Mouse (Mus musculus): ENCODE results near the gene Rps8. TPM values are rescaled to one million over a fixed set of nuclear protein-coding genes. Genes with fewer than 3 reads are reported as not detected.

Gene Rps8
- total RNA-seq, 2 experiments from 2014 or later = 576 to 601 TPM

DNA sequence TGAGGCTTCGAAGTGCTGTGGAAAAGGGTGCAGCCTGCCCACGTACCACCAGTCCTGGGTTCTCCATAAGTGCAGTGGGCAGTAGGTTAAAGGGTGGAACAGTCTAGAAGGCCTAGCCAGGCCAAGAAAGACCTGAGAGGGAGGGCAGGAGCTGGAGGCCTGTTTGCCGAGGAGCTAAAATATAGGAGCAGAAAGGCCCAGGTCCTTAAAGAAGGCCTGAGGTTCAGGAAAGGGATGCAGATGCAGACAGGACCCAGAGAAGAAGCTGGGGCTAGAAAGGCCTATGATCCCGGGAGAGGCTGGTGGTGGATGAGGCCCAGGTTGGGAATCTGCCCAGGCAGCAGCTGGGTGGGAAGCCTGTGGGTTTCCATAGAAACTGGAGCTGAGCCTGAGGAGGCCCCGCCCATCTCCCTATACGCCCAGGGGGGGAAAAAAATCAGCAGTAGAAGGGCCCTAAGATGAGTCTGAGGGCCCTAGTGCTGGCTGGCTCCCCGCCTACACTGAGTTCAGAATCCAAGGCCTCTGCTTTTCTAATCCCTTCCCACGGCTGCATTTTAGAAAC lies 30.6 kb downstream of the Rps8 start, which contains the start of gene Btbd19:
TSS of gene Btbd19 (minus strand) at position 378 of the 562 bp plus-strand sequence.
- DNase-seq (ENCODE audit: low spot score in 2 of 2) = peak; percentile 71 to 86

DNA sequence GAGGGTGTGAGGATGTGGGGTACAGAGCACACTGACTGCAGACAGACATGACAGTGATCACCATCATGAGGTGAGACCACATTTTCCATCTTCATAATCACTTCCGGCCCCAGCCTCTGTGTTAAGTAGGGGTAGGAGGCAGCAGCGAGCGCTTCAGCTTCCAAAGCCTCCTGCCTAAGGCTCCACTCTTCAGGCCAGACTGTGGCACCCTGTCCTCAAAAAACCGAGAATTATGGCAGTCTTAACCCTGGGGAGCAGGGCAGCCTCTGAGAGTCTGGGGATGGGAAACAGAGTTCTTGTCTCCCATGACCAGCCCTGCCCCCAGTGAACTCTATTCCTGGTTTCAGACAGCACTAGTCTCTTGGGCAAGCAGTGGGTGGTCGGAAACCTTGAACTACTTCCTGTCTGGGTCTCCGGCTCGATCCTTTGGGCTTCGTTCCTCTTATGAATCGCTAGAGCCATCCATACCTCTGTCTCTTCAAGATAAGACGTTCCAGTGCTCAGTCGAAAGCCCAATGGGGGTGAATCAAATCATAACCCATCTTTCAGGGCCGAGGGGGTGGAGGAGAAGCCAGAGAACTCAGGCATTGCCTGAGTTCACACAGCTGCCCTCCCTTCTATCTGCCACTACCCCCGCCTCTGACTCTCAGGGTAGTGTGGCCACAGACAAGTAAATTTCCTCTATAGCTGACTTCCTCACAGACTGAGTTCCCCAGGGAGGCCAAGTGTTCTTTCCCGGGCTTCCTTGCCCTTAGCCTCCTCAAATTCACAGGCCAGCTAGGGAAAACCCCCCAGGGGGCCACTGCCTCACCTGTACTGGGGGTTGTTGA lies 31.3 kb downstream of the Rps8 start:
- no peak for DNase-seq (ENCODE audit: low spot score in 2 of 2)

DNA sequence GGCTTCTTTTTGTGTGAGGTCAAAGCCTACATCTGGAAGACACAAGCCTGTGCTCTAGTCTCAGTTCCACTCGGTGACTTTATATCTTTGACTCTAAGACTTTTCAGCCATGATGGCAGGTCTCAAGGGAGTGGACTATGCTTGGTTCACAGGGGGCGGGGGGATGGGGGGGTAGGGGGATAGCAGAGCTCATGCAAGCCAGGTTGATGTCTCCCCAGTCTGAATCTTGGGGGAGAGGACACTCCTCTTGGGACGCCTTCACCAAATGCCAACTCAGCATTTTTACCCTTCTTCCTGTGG lies 31.9 kb downstream of the Rps8 start:
- no peak for DNase-seq (ENCODE audit: low spot score in 2 of 2)

DNA sequence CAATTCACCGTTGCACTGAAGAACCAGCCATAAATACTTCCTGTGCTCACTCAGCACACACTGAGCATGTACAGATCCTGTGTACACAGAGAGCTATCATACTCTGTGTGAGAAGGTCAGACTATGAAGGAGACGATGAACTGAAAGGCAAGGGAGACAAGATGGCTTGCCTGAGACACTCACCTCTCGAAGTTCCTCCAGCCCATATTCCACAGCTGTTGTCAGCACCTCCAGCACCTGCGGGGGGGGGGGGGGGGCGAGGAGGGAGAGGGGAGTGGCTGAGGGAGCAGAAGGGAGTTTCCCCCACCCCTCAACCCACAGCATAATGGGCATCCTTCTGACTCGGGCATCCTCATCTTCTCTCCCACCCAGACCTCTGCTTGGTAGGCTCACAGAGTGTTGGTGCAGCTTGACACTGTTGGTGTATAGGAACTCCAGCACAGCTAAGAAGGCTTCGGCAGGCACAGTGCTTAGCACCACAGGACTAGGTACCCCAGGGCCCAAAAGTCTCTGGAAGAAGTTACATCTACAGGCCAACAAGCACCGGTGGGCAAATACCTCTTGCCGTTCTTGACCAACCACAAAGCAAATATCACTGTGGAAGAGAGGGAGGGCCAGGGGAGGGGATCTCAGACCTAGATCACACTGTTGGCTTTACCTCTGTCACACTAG lies 32.4 kb downstream of the Rps8 start:
- no peak for DNase-seq (ENCODE audit: low spot score in 2 of 2)

DNA sequence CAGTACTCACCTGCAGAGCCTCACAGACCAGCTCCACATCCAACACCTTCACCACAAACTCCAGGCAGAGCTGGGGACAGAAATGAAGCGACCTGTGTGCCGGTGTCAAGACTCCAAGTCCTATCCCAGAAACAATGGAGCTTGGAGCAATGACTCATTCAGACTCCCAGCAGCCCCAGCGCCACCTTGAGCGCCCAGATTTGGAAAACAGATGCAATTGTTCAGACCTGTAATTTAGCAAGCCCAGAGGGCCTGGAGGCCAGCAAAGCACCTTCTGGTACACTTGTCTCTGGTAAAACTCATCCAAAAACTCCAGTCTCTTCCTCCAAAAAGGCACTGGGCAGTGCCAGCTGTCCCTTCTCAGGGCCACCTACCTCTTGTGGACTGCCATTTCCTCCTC lies 33.8 kb downstream of the Rps8 start:
- DNase-seq (ENCODE audit: low spot score in 2 of 2) = no peak

DNA sequence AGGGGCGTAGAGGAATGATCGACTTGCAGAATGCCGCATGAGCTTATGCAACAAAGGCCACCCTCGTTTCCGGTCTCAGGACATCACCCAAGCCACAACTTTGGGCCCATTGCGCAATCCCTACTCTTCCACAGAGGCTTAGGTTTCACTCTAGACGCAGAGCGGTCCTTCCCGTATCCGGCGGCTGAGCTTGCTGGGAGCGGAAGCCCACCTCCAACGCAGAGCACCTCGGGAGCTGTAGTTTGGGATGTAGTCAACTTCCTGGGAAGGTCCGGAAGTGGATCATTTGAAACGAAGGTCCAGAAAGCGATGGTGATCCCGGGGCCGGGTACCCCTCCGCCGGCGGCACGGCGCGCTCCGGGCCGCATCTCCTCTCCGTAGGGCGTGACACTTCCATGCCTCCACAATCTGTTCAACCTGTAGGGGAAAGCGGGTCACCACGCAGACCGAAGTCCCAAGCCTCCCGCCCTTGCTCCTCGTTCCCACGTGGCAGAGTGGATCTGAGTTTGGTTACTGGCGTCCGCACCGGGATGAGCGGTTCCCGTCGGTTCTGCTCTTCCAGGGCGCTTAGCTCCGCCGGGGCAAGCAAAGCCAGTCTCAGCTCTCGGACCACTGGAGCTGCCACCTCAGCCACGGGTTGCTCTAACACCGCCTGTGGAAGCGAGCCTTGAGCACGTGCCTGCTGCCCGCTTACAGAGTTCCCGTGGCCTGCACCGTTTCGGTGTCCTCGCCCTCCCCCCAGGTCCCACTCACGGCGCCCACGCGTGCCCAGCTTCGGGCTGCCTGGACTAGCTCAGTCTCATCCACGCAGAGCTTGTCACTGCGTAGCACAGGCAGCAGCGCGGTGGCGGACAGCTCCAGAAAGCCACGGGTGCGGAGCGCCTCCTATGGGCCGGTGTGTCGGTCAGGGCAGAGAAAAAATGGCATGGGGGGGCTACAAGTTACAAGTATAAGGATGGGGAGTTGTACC lies 35.3 kb downstream of the Rps8 start:
- DNase-seq (ENCODE audit: low spot score in 2 of 2) = peak; percentile 94 to 97

DNA sequence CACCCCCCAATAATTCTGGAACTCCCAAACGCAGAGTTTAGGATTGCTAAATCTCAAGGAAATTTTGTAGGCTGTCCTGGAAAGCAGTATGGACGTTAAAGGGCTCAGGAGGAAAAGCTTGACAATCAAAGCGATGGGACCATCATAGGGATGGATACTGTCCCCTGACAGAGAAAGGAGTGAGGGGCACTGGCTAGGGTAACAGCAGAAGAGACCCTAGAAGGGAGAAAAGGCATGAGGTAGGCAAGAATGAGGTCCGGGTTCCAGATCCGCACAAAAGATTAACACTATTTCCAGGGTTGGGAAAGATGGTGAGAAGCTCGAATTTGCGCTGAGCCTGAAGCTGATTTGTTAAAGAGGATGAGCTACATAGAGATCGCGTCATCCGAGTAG lies 36.0 kb downstream of the Rps8 start:
- DNase-seq (ENCODE audit: low spot score in 2 of 2) = no peak

DNA sequence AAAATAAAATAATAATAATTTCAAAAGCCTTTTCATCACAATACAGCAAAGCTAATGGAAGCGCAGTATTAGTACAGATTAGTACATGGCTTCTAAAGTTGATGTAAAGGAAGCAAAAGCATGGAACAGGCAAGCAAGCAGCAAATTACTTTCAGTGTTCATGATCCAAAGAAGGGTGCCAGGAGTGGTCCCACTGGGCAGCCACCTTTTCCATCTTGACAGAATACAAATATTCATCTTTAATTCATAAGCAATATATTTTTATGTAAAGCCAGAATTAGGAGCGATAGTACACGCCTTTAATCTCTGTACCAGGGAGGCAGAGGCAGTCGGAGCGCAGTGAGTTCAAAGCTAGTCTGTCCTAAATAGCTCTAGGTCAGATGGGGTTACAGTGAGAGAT lies 36.4 kb downstream of the Rps8 start:
- no peak for DNase-seq (ENCODE audit: low spot score in 2 of 2)

DNA sequence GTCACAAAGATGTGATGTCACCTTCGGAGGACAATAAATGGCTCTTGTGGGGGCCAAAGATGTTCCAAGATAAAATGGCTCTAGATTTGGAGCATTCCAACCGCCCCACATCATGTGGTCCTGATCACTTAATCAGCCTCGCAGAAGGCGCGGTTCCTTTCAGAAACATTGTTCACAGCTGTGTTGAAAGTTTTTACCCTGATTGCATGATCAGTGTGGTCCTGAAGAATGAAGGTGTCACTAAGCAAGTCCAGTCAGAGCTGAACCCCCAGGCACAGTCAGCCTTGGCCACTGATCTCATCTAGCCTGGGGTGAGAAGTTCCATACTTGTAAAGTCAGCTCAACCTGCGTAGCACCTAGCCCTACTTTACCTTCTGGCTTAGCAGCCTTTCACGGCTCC lies 38.1 kb downstream of the Rps8 start:
- no peak for DNase-seq (ENCODE audit: low spot score in 2 of 2)

DNA sequence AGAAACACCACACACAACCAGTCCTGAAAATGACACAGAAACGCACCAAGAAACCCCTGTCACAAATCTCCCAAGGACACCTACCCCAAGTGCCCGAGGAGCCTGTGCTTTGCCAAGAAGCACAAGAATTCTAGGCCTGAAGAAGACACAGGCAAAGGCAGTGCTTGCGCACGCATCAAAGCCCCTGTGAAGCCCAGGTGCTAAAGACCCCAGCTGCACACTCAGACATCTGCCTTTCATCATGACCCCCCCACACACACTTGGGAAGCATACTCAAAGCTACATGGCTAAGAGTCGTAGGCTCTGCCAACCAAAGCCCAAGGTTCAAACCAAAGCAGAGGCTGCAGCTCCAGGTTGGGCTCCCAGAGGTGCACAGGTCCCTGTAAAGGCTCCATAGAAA lies 40.5 kb downstream of the Rps8 start:
- no peak for DNase-seq (ENCODE audit: low spot score in 2 of 2)

DNA sequence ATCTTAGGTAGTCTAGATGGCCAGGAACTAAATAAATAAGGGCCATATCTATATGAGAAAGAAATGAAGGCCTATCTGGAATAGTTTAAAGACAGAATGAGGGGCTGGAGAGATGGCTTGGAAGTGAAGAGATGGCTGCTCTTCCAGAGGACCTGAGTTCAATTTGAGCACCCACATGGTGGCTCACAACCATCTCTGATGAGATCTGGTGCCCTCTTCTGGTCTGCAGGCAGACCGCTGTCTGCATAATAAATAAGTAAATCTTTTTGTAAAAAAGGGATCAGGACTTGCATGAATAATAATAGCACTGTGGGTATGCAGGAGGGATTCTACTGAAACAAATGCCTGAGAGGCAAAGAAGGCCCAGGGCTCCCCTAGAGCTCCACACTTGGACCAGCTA lies 42.8 kb downstream of the Rps8 start:
- DNase-seq (ENCODE audit: low spot score in 2 of 2) = no peak

DNA sequence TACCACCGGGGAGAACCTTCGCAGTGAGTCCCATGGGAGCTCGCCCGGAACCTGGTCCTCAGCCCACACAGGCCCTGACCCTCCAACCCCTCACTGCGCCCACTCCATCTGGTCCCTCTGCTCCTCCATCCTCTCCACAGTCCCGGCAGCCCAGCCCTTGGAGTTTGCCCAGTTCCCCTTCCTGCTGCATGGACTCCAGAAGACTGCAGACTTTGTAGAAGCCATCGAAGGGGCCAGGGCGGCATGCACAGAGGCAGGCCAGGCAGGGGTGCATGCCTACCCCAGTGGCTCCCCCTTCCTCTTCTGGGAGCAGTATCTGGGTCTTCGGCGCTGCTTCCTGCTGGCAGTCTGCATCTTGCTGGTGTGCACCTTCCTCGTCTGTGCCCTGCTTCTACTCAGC lies 45.1 kb downstream of the Rps8 start:
- no peak for DNase-seq (ENCODE audit: low spot score in 2 of 2)

DNA sequence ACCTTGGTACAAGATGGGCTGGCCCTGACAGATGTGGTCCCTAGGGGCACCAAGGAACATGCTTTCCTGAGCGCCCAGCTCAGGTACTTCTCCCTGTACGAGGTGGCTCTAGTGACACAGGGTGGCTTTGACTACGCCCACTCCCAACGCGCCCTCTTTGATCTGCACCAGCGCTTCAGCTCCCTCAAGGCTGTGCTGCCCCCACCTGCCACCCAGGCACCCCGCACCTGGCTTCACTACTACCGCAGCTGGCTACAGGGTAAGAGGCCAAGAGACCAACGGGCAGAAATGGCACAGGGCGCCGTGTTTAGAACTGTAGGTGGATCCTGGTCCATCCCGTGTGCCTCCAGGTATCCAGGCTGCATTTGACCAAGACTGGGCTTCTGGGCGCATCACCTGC lies 45.8 kb downstream of the Rps8 start:
- DNase-seq (ENCODE audit: low spot score in 2 of 2) = no peak

DNA sequence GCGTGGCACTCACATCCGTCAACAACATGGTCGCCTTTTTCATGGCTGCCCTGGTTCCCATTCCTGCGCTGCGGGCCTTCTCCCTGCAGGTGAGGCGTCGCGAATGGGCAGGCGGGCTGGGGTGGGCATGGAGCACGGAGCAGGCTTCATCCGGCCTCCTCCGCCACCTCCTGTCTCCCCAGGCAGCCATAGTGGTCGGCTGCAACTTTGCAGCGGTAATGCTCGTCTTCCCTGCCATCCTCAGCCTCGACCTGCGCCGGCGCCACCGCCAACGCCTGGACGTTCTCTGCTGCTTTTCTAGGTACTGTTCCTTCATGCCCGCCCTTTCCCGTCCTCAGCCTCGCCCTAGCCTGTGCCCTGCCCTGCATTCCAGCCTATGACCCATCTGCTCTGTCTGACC lies 46.7 kb downstream of the Rps8 start:
- DNase-seq (ENCODE audit: low spot score in 2 of 2) = no peak

DNA sequence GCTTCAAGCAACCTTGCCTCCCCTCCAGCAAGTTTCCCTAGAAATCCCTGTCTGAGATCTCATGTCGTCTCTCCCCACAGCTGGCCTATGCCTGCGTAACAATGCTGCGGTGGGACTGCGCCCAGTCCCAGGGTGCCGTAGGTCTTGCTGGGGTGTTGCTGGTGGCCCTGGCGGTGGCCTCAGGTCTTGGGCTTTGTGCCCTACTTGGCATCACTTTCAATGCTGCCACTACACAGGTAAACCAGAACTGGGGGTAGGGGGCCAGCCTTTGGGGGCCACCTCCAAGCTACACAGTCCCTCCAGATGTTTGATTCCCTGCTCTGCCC lies 47.6 kb downstream of the Rps8 start:
- no peak for DNase-seq (ENCODE audit: low spot score in 2 of 2)

DNA sequence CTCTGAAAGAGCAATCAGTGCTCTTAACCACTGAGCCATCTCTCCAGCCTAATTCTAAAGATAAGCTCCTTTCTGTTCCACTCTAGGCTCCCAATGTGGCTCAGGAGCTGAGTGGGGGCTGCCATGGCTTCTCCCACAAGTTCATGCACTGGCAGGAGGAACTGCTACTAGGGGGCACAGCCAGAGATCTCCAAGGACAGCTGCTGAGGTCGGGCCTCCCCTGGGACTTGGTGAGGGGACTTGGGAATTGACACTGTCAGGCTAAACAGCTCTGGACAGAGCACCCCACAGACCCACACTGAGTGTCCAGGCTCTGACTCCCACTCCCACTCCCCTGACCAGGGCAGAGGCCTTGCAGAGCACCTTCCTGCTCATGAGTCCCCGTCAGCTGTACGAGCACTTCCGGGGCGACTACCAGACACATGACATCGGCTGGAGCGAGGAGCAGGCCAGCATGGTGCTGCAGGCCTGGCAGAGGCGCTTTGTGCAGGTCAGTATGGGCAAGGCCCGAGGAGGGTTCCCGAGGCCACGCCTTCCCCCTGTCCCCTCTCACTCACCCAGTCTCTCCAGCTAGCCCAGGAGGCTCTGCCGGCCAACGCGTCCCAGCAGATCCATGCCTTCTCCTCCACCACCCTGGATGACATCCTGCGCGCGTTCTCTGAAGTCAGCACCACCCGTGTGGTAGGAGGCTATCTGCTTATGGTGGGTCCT lies 48.1 kb downstream of the Rps8 start:
- no peak for DNase-seq (ENCODE audit: low spot score in 2 of 2)

DNA sequence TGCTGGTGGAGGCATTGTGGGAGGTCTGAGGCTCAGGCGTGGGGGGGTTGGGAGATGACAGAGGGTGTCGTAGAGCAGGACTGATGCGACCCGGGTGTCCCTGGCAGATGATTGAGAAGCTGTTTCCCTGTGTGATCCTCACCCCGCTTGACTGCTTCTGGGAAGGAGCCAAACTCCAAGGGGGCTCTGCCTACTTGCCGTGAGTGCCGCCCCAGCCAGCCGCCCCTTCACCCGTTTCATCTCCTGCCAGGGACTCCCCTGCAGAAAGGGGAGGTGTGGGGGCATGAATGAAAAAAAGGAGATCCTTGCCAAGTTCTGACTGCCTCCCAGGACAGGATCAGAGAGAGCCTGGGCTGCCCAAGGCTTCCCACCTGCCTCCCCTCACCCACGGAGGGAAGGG lies 50.9 kb downstream of the Rps8 start:
- no peak for DNase-seq (ENCODE audit: low spot score in 2 of 2)

DNA sequence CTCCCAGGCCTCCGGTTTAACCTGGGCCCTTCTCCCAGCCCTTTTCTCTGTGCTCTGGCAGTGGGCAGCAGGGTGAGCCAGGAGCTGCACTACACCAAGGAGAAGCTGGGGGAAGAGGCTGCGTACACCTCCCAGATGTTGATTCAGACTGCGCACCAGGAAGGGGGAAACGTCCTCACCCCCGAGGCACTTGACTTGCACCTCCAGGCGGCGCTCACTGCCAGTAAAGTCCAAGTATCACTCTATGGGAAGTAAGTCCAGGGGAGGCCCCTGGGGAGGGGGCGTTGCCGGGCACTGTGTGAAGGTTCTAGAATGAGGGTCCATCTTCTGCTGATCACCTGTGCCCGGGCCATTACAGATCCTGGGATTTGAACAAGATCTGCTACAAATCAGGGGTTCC lies 51.4 kb downstream of the Rps8 start:
- DNase-seq (ENCODE audit: low spot score in 2 of 2) = no peak
